Mouse (Mus musculus) kidney, adult 2 months (tissue): ENCODE data around the gene Cntnap5b. TPM values are rescaled to one million over a fixed set of nuclear protein-coding genes. Genes with fewer than 3 reads are reported as not detected.

ENCODE experiments used
- DNase-seq: peaks from one replicate; pipeline ENCODE4 v3.0.0; 2021
- H3K27ac ChIP-seq: fragments of 200-500 bp; 2 replicates; pipeline ENCODE4 v1.5.1; 2012; ENCODE audit warnings: low read depth, low read length, control low read depth, inconsistent platforms; ENCODE audit not compliant: insufficient read depth
- H3K27me3 ChIP-seq: fragments of 200-500 bp; replicated peaks from 2 replicates; pipeline ENCODE4 v1.6.1; 2012; ENCODE audit warnings: mild to moderate bottlenecking, moderate library complexity, low read length, inconsistent platforms; ENCODE audit not compliant: control insufficient read depth, insufficient read depth
- H3K36me3 ChIP-seq: fragments of 200-500 bp; 2 replicates; pipeline ENCODE4 v1.6.1; 2012; ENCODE audit warnings: mild to moderate bottlenecking, moderate library complexity, low read length, inconsistent platforms; ENCODE audit not compliant: control insufficient read depth, insufficient read depth
- H3K4me1 ChIP-seq: fragments of 200-500 bp; 2 replicates; pipeline ENCODE4 v1.6.1; 2011; ENCODE audit warnings: low read length; ENCODE audit not compliant: control insufficient read depth, insufficient read depth
- H3K4me3 ChIP-seq: fragments of 200-500 bp; 2 replicates; pipeline ENCODE4 v1.5.1; 2011; ENCODE audit warnings: mild to moderate bottlenecking, low read depth, low read length, control low read depth; ENCODE audit not compliant: insufficient read depth
- CTCF ChIP-seq: fragments of 200-500 bp; conservative IDR thresholded peaks from 2 replicates; pipeline ENCODE4 v1.5.1; 2011; ENCODE audit warnings: low read depth, mild to moderate bottlenecking, control low read depth, low read length, moderate library complexity, mixed read lengths; ENCODE audit not compliant: insufficient read depth, insufficient read length
- POLR2A ChIP-seq: fragments of 200-500 bp; IDR thresholded peaks from one replicate; pipeline ENCODE4 v1.6.1; 2011; ENCODE audit warnings: low read depth, low read length, control low read depth
- whole genome bisulfite sequencing: fragments of 180-500 bp; shearing (Covaris S2); methylation state at CpG from one replicate; pipeline ENCODE4 v1.1.7; 2018; 5-methylcytosine and 5-hydroxymethylcytosine counted together
- polyA plus RNA-seq: library from polyadenylated mRNA; depleted of rRNA; stranded (reverse); fragments of >200 nt; gene quantifications from 2 replicates; pipeline ENCODE4 v1.2.3, GENCODE M21; 2012

Gene Cntnap5b
- polyA plus RNA-seq, 1 experiment = not detected

- no peaks in the 10 kb centered on the region for H3K36me3 ChIP-seq
- TF ChIP-seq POLR2A (no peak), CTCF (no peak)
- H3K27ac ChIP-seq = no peak overlapping the region
- no peaks in the 10 kb centered on the region for H3K27me3 ChIP-seq
- no peaks in the 10 kb centered on the region for H3K4me1 ChIP-seq
- WGBS = 11% methylated on average over 6 of the region's 6 CpGs
- DNase-seq = peak; percentile 8
- H3K4me3 ChIP-seq = no peak overlapping the region
Measured at GRCm38 (mm10) chr1:100231980-100232608, 459.5 kb downstream of the Cntnap5b start.

GRCm38 (mm10) chr1:100251964-100252363, 479.4 kb downstream of the Cntnap5b start:
- Histone ChIP-seq H3K27ac (no peak overlapping the region), H3K27me3 (no peaks in the 10 kb centered on the region), H3K4me1 (no peaks in the 10 kb centered on the region), H3K36me3 (no peaks in the 10 kb centered on the region), H3K4me3 (no peak overlapping the region)
- no peak for DNase-seq
- no peak for TF ChIP-seq CTCF

GRCm38 (mm10) chr1:100310687-100311086, 538.1 kb downstream of the Cntnap5b start:
- no peak for TF ChIP-seq CTCF
- H3K27me3 ChIP-seq = no peaks in the 10 kb centered on the region
- DNase-seq = no peak
- H3K27ac ChIP-seq = no peak overlapping the region
- no peak overlapping the region for H3K4me3 ChIP-seq
- 81% methylated on average over 1 of the region's 1 CpGs for whole genome bisulfite sequencing
- H3K36me3 ChIP-seq = no peaks in the 10 kb centered on the region
- no peaks in the 10 kb centered on the region for H3K4me1 ChIP-seq

GRCm38 (mm10) chr1:100331066-100331465, 558.5 kb downstream of the Cntnap5b start:
- Histone ChIP-seq H3K27me3 (no peaks in the 10 kb centered on the region), H3K4me1 (no peaks in the 10 kb centered on the region), H3K36me3 (no peaks in the 10 kb centered on the region), H3K4me3 (no peak overlapping the region), H3K27ac (no peak overlapping the region)
- WGBS = 81% methylated on average over 3 of the region's 3 CpGs
- no peak for DNase-seq
- no peak for TF ChIP-seq POLR2A
- no peak for TF ChIP-seq CTCF

- no peak overlapping the region for H3K4me3 ChIP-seq
- no peaks in the 10 kb centered on the region for H3K36me3 ChIP-seq
- no peak for DNase-seq
- TF ChIP-seq CTCF (no peak), POLR2A (no peak)
- H3K27me3 ChIP-seq = no peaks in the 10 kb centered on the region
- no peaks in the 10 kb centered on the region for H3K4me1 ChIP-seq
- WGBS = 66% methylated on average over 5 of the region's 5 CpGs
- no peak overlapping the region for H3K27ac ChIP-seq
Measured at GRCm38 (mm10) chr1:100369415-100370113, 597.0 kb downstream of the Cntnap5b start.

GRCm38 (mm10) chr1:100386252-100386651, 613.7 kb downstream of the Cntnap5b start:
- H3K36me3 ChIP-seq = no peaks in the 10 kb centered on the region
- H3K27me3 ChIP-seq = no peaks in the 10 kb centered on the region
- H3K27ac ChIP-seq = no peak overlapping the region
- no peak for DNase-seq
- no peaks in the 10 kb centered on the region for H3K4me1 ChIP-seq
- TF ChIP-seq CTCF = no peak
- no peak for TF ChIP-seq POLR2A
- no peak overlapping the region for H3K4me3 ChIP-seq
- WGBS = 68% methylated on average over 1 of the region's 1 CpGs

GRCm38 (mm10) chr1:100394034-100394433, 621.5 kb downstream of the Cntnap5b start:
- Histone ChIP-seq H3K4me3 (no peak overlapping the region), H3K27ac (no peak overlapping the region), H3K4me1 (no peaks in the 10 kb centered on the region), H3K27me3 (no peaks in the 10 kb centered on the region), H3K36me3 (no peaks in the 10 kb centered on the region)
- TF ChIP-seq POLR2A (no peak), CTCF (no peak)
- no peak for DNase-seq

- no peak overlapping the region for H3K4me3 ChIP-seq
- no peaks in the 10 kb centered on the region for H3K36me3 ChIP-seq
- H3K4me1 ChIP-seq = no peaks in the 10 kb centered on the region
- DNase-seq = no peak
- no peaks in the 10 kb centered on the region for H3K27me3 ChIP-seq
- H3K27ac ChIP-seq = no peak overlapping the region
- TF ChIP-seq POLR2A (no peak), CTCF (no peak)
Measured at GRCm38 (mm10) chr1:100416658-100417224, 644.2 kb downstream of the Cntnap5b start.
